Mouse (Mus musculus) heart, adult 2 months (tissue): Measurements from ENCODE around the gene Xrra1.

ENCODE experiments used
- CTCF ChIP-seq: fragments of 200-600 bp; IDR thresholded peaks from 2 replicates; pipeline ENCODE4 v1.8.1; 2022; ENCODE audit warnings: antibody characterized with exemption, mild to moderate bottlenecking, moderate library complexity
- POLR2A ChIP-seq: fragments of 200-500 bp; IDR thresholded peaks from 2 replicates; pipeline ENCODE4 v1.6.1; 2011; ENCODE audit warnings: mild to moderate bottlenecking, low read depth, low read length, control low read depth; ENCODE audit not compliant: insufficient read depth

GRCm38 (mm10) chr7:99876345-99876744 is 17.4 kb downstream of the Xrra1 start:
- TF ChIP-seq CTCF (peak; percentile 93), POLR2A (no peak)
